Mouse (Mus musculus): Measurements from ENCODE around the gene Cttnbp2nl. TPM values are rescaled to one million over a fixed set of nuclear protein-coding genes. Genes with fewer than 3 reads are reported as not detected.

Gene Cttnbp2nl
- polyA plus RNA-seq, 1 experiment from 2014 or later: 46.7 TPM

- H3K4me3 ChIP-seq (ENCODE audit: low read depth, low read length): peak overlapping the region; percentile 76
- ATAC-seq (ENCODE audit: low FRiP score) (peak; percentile 84), DNase-seq (ENCODE audit: low spot score) (no peak)
- H3K4me2 ChIP-seq (replicated peaks; ENCODE audit: low read depth, low read length): peak overlapping the region; percentile 64
- no peaks in the 10 kb centered on the region for H3K4me1 ChIP-seq (replicated peaks; ENCODE audit: control insufficient read depth, insufficient read depth, low read length)
- no peaks in the 10 kb centered on the region for H3K36me3 ChIP-seq (ENCODE audit: control insufficient read depth, insufficient read depth, low read length)
- under 1% methylated on average over 33 of the region's 37 CpGs for WGBS
- no peaks in the 10 kb centered on the region for H3K27me3 ChIP-seq (ENCODE audit: control insufficient read depth, insufficient read depth, low read length)
- peak overlapping the region; percentile 71 for H3K9ac ChIP-seq (ENCODE audit: low read depth, low read length)
- peak overlapping the region; percentile 73 for H3K27ac ChIP-seq (ENCODE audit: low read depth, low read length)
- no peaks in the 10 kb centered on the region for H3K9me3 ChIP-seq (ENCODE audit: control insufficient read depth, low read length)
Observed at GRCm38 (mm10) chr3:105052171-105052936, 592 bp downstream of the Cttnbp2nl start.

- H3K9ac ChIP-seq (ENCODE audit: low read depth, low read length): no peak overlapping the region
- H3K4me3 ChIP-seq (ENCODE audit: low read depth, low read length): peak overlapping the region; percentile 76
- no peak overlapping the region for H3K27ac ChIP-seq (ENCODE audit: low read depth, low read length)
- ATAC-seq (ENCODE audit: low FRiP score) (no peak), DNase-seq (ENCODE audit: low spot score) (no peak)
- no peaks in the 10 kb centered on the region for H3K4me1 ChIP-seq (replicated peaks; ENCODE audit: control insufficient read depth, insufficient read depth, low read length)
- 75% methylated on average over 2 of the region's 2 CpGs for WGBS
- H3K36me3 ChIP-seq (ENCODE audit: control insufficient read depth, insufficient read depth, low read length): no peaks in the 10 kb centered on the region
- H3K9me3 ChIP-seq (ENCODE audit: control insufficient read depth, low read length): no peaks in the 10 kb centered on the region
- H3K27me3 ChIP-seq (ENCODE audit: control insufficient read depth, insufficient read depth, low read length): no peaks in the 10 kb centered on the region
- H3K4me2 ChIP-seq (replicated peaks; ENCODE audit: low read depth, low read length): peak overlapping the region; percentile 64
Observed at GRCm38 (mm10) chr3:105051103-105051502, 1.8 kb downstream of the Cttnbp2nl start.

GRCm38 (mm10) chr3:105049848-105050247, 3.1 kb downstream of the Cttnbp2nl start:
- H3K4me2 ChIP-seq (replicated peaks; ENCODE audit: low read depth, low read length): no peak overlapping the region
- 0 out of 2 replicates have a peak, but pooled peaks cover under 1% of the 10 kb centered on the region for H3K4me1 ChIP-seq (replicated peaks; ENCODE audit: control insufficient read depth, insufficient read depth, low read length)
- ATAC-seq (ENCODE audit: low FRiP score) (no peak), DNase-seq (ENCODE audit: low spot score) (no peak)
- H3K36me3 ChIP-seq (ENCODE audit: control insufficient read depth, insufficient read depth, low read length): no peaks in the 10 kb centered on the region
- no peaks in the 10 kb centered on the region for H3K27me3 ChIP-seq (ENCODE audit: control insufficient read depth, insufficient read depth, low read length)
- no peaks in the 10 kb centered on the region for H3K9me3 ChIP-seq (ENCODE audit: control insufficient read depth, low read length)
- no peak overlapping the region for H3K9ac ChIP-seq (ENCODE audit: low read depth, low read length)
- no peak overlapping the region for H3K27ac ChIP-seq (ENCODE audit: low read depth, low read length)
- no peak overlapping the region for H3K4me3 ChIP-seq (ENCODE audit: low read depth, low read length)
- 87% methylated on average over 6 of the region's 6 CpGs for WGBS

GRCm38 (mm10) chr3:105047616-105048015, 5.3 kb downstream of the Cttnbp2nl start:
- no peak overlapping the region for H3K27ac ChIP-seq (ENCODE audit: low read depth, low read length)
- 76% methylated on average over 8 of the region's 8 CpGs for WGBS
- H3K4me3 ChIP-seq (ENCODE audit: low read depth, low read length): no peak overlapping the region
- no peak for ATAC-seq (ENCODE audit: low FRiP score)
- no peak for DNase-seq (ENCODE audit: low spot score)
- no peak overlapping the region for H3K4me2 ChIP-seq (replicated peaks; ENCODE audit: low read depth, low read length)
- no peaks in the 10 kb centered on the region for H3K27me3 ChIP-seq (ENCODE audit: control insufficient read depth, insufficient read depth, low read length)
- H3K36me3 ChIP-seq (ENCODE audit: control insufficient read depth, insufficient read depth, low read length): no peaks in the 10 kb centered on the region
- H3K9me3 ChIP-seq (ENCODE audit: control insufficient read depth, low read length): no peaks in the 10 kb centered on the region
- H3K9ac ChIP-seq (ENCODE audit: low read depth, low read length): no peak overlapping the region
- H3K4me1 ChIP-seq (replicated peaks; ENCODE audit: control insufficient read depth, insufficient read depth, low read length): 0 out of 2 replicates have a peak, but pooled peaks cover 2% of the 10 kb centered on the region

DNA sequence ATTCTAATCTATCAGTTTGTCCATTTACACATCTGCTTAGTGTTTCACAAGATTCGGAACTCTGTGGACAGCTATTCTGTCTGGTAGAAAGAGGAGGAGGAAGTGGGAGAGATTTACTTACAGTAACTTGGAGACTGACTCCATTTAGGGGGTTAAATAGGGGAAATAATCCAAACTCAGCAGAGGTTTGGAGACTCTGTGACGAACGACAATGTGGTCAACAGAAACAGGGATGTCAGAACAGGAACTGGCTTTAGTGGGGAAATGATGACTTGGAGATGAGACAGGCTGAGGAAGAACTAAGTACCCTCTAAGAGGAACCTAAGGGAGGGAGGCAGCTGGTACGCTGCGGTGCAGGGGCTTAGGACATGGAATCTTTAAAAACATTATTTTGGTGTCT, 6.1 kb downstream of the Cttnbp2nl start:
- ATAC-seq (ENCODE audit: low FRiP score) (no peak), DNase-seq (ENCODE audit: low spot score) (no peak)
- 0 out of 2 replicates have a peak, but pooled peaks cover 2% of the 10 kb centered on the region for H3K4me1 ChIP-seq (replicated peaks; ENCODE audit: control insufficient read depth, insufficient read depth, low read length)
- no peaks in the 10 kb centered on the region for H3K9me3 ChIP-seq (ENCODE audit: control insufficient read depth, low read length)
- H3K27ac ChIP-seq (ENCODE audit: low read depth, low read length): no peak overlapping the region
- H3K27me3 ChIP-seq (ENCODE audit: control insufficient read depth, insufficient read depth, low read length): no peaks in the 10 kb centered on the region
- no peak overlapping the region for H3K4me2 ChIP-seq (replicated peaks; ENCODE audit: low read depth, low read length)
- no peaks in the 10 kb centered on the region for H3K36me3 ChIP-seq (ENCODE audit: control insufficient read depth, insufficient read depth, low read length)
- no peak overlapping the region for H3K4me3 ChIP-seq (ENCODE audit: low read depth, low read length)
- no peak overlapping the region for H3K9ac ChIP-seq (ENCODE audit: low read depth, low read length)
- 83% methylated on average over 5 of the region's 5 CpGs for WGBS

DNA sequence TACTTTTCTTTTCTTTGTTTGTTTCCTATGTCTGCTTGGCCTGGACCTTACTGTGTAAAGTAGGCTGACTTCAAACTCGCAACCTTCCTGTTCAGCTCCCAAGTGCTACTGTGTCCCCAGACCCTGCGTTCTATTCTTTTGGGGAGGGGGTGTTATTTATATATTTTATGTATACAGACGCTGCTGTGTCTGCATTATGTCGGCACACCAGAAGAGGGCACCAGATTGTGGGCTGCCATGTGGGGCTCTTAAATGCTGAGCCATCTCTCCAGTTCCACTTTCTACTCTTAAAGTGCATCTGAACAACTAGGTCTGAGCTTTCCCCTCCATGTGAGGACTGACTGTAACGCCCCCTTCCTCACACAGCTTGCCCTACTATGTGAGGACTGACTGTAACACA, 9.2 kb downstream of the Cttnbp2nl start:
- Histone ChIP-seq H3K27me3 (ENCODE audit: control insufficient read depth, insufficient read depth, low read length) (no peaks in the 10 kb centered on the region), H3K4me2 (replicated peaks; ENCODE audit: low read depth, low read length) (no peak overlapping the region), H3K4me3 (ENCODE audit: low read depth, low read length) (no peak overlapping the region), H3K36me3 (ENCODE audit: control insufficient read depth, insufficient read depth, low read length) (no peaks in the 10 kb centered on the region; the same call in 1 of the 2 replicates), H3K9ac (ENCODE audit: low read depth, low read length) (no peak overlapping the region), H3K27ac (ENCODE audit: low read depth, low read length) (no peak overlapping the region), H3K9me3 (ENCODE audit: control insufficient read depth, low read length) (no peaks in the 10 kb centered on the region), H3K4me1 (replicated peaks; ENCODE audit: control insufficient read depth, insufficient read depth, low read length) (0 out of 2 replicates have a peak, but pooled peaks cover 2% of the 10 kb centered on the region)
- ATAC-seq (ENCODE audit: low FRiP score) (no peak), DNase-seq (ENCODE audit: low spot score) (no peak)
- 90% methylated on average over 5 of the region's 5 CpGs for WGBS

DNA sequence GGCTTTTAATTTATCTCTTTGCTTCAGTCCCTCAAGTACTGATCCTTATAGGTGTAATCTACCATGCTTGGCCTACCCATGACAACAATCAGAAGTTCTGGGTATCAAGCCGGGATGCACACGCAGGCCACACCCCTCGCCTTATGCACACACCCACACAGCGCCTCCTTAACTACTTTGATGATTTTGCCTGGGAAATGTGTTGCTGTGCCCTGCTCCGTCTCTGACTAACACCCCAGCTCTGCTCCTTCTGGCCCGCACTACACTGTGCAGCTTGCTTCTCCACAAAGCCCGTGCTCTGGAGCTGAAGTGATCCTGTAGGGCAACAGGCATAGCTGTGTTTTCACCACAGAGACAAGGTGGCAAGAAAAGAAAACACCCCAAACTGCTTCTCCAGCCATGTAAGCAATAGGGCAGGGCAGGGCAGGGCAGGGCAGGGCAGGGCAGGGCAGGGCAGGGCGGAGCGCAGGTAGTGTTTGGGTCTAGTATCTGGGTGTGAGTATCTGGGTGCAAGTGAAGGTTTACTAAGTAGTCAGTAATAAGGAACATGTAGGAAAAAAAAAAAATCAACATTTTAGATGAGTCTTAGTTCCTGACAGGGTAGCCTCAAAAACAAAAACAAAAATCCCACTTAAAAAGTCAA, 11.8 kb downstream of the Cttnbp2nl start:
- Histone ChIP-seq H3K36me3 (ENCODE audit: control insufficient read depth, insufficient read depth, low read length) (no peaks in the 10 kb centered on the region; the same call in 1 of the 2 replicates), H3K27me3 (ENCODE audit: control insufficient read depth, insufficient read depth, low read length) (no peaks in the 10 kb centered on the region), H3K4me3 (ENCODE audit: low read depth, low read length) (no peak overlapping the region), H3K9ac (ENCODE audit: low read depth, low read length) (no peak overlapping the region), H3K27ac (ENCODE audit: low read depth, low read length) (no peak overlapping the region), H3K4me1 (replicated peaks; ENCODE audit: control insufficient read depth, insufficient read depth, low read length) (0 out of 2 replicates have a peak, but pooled peaks cover 2% of the 10 kb centered on the region), H3K4me2 (replicated peaks; ENCODE audit: low read depth, low read length) (no peak overlapping the region), H3K9me3 (ENCODE audit: control insufficient read depth, low read length) (no peaks in the 10 kb centered on the region)
- DNase-seq (ENCODE audit: low spot score) (no peak), ATAC-seq (ENCODE audit: low FRiP score) (no peak)
- WGBS: 94% methylated on average over 9 of the region's 9 CpGs

GRCm38 (mm10) chr3:105040002-105040401, 12.9 kb downstream of the Cttnbp2nl start:
- no peak for ATAC-seq (ENCODE audit: low FRiP score)
- 73% methylated on average over 8 of the region's 8 CpGs for WGBS

More at GRCm38 (mm10) chr3:105040002-105040401, 12.9 kb downstream of the Cttnbp2nl start:
- Histone ChIP-seq H3K9ac (ENCODE audit: low read depth, low read length) (no peak overlapping the region), H3K9me3 (ENCODE audit: control insufficient read depth, low read length) (no peaks in the 10 kb centered on the region), H3K4me2 (replicated peaks; ENCODE audit: low read depth, low read length) (no peak overlapping the region), H3K4me3 (ENCODE audit: low read depth, low read length) (no peak overlapping the region), H3K27me3 (ENCODE audit: control insufficient read depth, insufficient read depth, low read length) (no peaks in the 10 kb centered on the region), H3K4me1 (replicated peaks; ENCODE audit: control insufficient read depth, insufficient read depth, low read length) (0 out of 2 replicates have a peak, but pooled peaks cover 2% of the 10 kb centered on the region), H3K27ac (ENCODE audit: low read depth, low read length) (no peak overlapping the region), H3K36me3 (ENCODE audit: control insufficient read depth, insufficient read depth, low read length) (no peaks in the 10 kb centered on the region; the same call in 1 of the 2 replicates)
- no peak for DNase-seq (ENCODE audit: low spot score)

All from hindbrain, embryonic 11.5 days (tissue).